27 mouse cellular contexts compared by ENCODE assay signal in the genomic region with DNA sequence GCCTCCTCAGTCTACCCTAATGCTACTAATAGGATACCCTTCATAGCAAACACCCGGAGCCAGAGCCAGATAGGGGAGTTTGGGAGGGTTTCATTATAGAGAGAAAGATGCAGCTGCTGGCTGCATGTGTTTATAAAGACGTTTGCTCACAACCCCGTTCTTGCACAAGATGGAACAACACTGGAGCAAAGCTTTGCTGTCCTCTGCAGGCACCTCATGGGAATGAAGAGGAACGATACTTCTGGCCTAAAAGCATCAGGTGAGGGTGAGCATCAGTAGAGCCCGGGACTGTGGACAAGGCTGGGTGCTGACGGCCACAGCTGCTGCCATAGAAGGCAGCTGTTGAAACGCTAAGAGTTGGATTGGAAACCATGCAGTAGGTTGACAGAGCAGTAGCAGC.
DNase-seq lines count a peak whose midpoint lies in the region; ATAC-seq and TF ChIP-seq lines count a peak whose summit lies in the region.
"Had no signal": no experiment of that assay in that cellular context is flagged by ENCODE, and none has a peak within 500 bp of the region (broad histone marks: within the 10 kb centered on the region; RNA-seq: fewer than 3 reads in every experiment).

No protein-coding gene starts in this region.

- H3K9me3 ChIP-seq in hindbrain, postnatal 0 days (ENCODE audit: low read length) = no peaks in the 10 kb centered on the region
- H3K9me3 ChIP-seq in hindbrain, embryonic 14.5 days (ENCODE audit: control insufficient read depth, low read length) = no peaks in the 10 kb centered on the region
- H3K9me3 ChIP-seq in liver, embryonic 14.5 days (ENCODE audit: control insufficient read depth, low read length) = no peaks in the 10 kb centered on the region
- H3K9me3 ChIP-seq in liver, embryonic 11.5 days (ENCODE audit: control insufficient read depth, low read length) = no peaks in the 10 kb centered on the region
- H3K9me3 ChIP-seq: forebrain, embryonic 13.5 days; hindbrain, embryonic 13.5 days; limb, embryonic 10.5 days; limb, embryonic 15.5 days; midbrain, embryonic 12.5 days; neural tube, embryonic 13.5 days had no signal

- WGBS in hindbrain, postnatal 0 days = 80% methylated on average over 7 of the region's 7 CpGs
- 78% methylated on average over 7 of the region's 7 CpGs for WGBS in hindbrain, embryonic 14.5 days
- 66% methylated on average over 7 of the region's 7 CpGs for WGBS in liver, embryonic 14.5 days (ENCODE audit: insufficient replicate concordance)
- WGBS in liver, embryonic 11.5 days = 75% methylated on average over 7 of the region's 7 CpGs

- no peak overlapping the region for H3K27ac ChIP-seq in hindbrain, postnatal 0 days
- H3K27ac ChIP-seq in hindbrain, embryonic 14.5 days = no peak overlapping the region
- H3K27ac ChIP-seq in liver, embryonic 14.5 days = no peak overlapping the region
- H3K27ac ChIP-seq in liver, embryonic 11.5 days (ENCODE audit: low read depth, low read length) = no peak overlapping the region
- H3K27ac ChIP-seq: forebrain, embryonic 13.5 days; hindbrain, embryonic 13.5 days; limb, embryonic 10.5 days; limb, embryonic 15.5 days; midbrain, embryonic 12.5 days; neural tube, embryonic 13.5 days had no signal

- no peaks in the 10 kb centered on the region for H3K4me1 ChIP-seq in hindbrain, postnatal 0 days (ENCODE audit: insufficient read depth, low read length)
- H3K4me1 ChIP-seq in hindbrain, embryonic 14.5 days (replicated peaks; ENCODE audit: control insufficient read depth, insufficient read depth, low read length) = 0 out of 2 replicates have a peak, but pooled peaks cover 4% of the 10 kb centered on the region
- peaks cover 0 to 24% of the 10 kb centered on the region in 2 experiments; a peak in 3 of 4 replicates for H3K4me1 ChIP-seq in liver, embryonic 14.5 days (replicated peaks; ENCODE audit: control insufficient read depth in 2 of 2, insufficient read depth in 2 of 2, low read length in 1 of 2)
- peaks cover 11% of the 10 kb centered on the region; the same call in 1 of the 2 replicates for H3K4me1 ChIP-seq in liver, embryonic 11.5 days (replicated peaks; ENCODE audit: control insufficient read depth, insufficient read depth, low read length)

- H3K4me2 ChIP-seq in hindbrain, postnatal 0 days (ENCODE audit: low read depth, low read length) = no peak overlapping the region
- H3K4me2 ChIP-seq in hindbrain, embryonic 14.5 days (replicated peaks) = no peak overlapping the region
- H3K4me2 ChIP-seq in liver, embryonic 14.5 days (ENCODE audit: low read depth) = no peak overlapping the region
- no peak overlapping the region for H3K4me2 ChIP-seq in liver, embryonic 11.5 days
- H3K4me2 ChIP-seq: forebrain, embryonic 13.5 days; hindbrain, embryonic 13.5 days; limb, embryonic 15.5 days; midbrain, embryonic 12.5 days; neural tube, embryonic 13.5 days had no signal

- 0 out of 2 replicates have a peak, but pooled peaks have one; percentile 6 for ATAC-seq in hindbrain, postnatal 0 days
- no peak for ATAC-seq in hindbrain, embryonic 14.5 days (ENCODE audit: low FRiP score)
- ATAC-seq in liver, embryonic 14.5 days (ENCODE audit: insufficient read depth) = no peak
- ATAC-seq in liver, embryonic 11.5 days (replicated peaks; ENCODE audit: low FRiP score) = no peak
- ATAC-seq: forebrain, embryonic 13.5 days; inflammation-experienced regulatory T-cells, adult 6 months had no signal

- DNase-seq in hindbrain, postnatal 0 days (ENCODE audit: low spot score) = no peak
- no peak for DNase-seq in hindbrain, embryonic 14.5 days (ENCODE audit: low spot score)
- no peak for DNase-seq in liver, embryonic 14.5 days (ENCODE audit: low read depth in 3 of 3, low spot score in 3 of 3)
- no peak for DNase-seq in liver, embryonic 11.5 days (ENCODE audit: low spot score)
- peak; percentile 32 for DNase-seq in MN1 (ENCODE audit: low spot score)
- DNase-seq in NIH3T3 (ENCODE audit: low read depth) = peak; percentile 22
- DNase-seq in gastrocnemius, postnatal 4 days (ENCODE audit: low spot score in 2 of 2) = no peak
- DNase-seq: adrenal gland, adult 8-10 months; B cell, adult 2 months; cerebellum, adult 8-10 months; cerebellum, postnatal 25 days; gastrocnemius, postnatal 25 days; heart, postnatal 4 days; kidney, adult 9 months; kidney, postnatal 36 days; layer of hippocampus, postnatal 36 days; lung, postnatal 14 days; right cerebral cortex, postnatal 4 days; thymus, adult 2 months; thymus, postnatal 4 days had no signal

- H3K36me3 ChIP-seq in hindbrain, postnatal 0 days (ENCODE audit: insufficient read depth, low read length) = peaks cover 3% of the 10 kb centered on the region; the same call in 1 of the 2 replicates
- H3K36me3 ChIP-seq in hindbrain, embryonic 14.5 days (replicated peaks; ENCODE audit: control insufficient read depth, insufficient read depth) = peaks cover 12% of the 10 kb centered on the region
- H3K36me3 ChIP-seq in liver, embryonic 14.5 days (replicated peaks; ENCODE audit: control insufficient read depth, insufficient read depth, low read depth) = no peaks in the 10 kb centered on the region
- H3K36me3 ChIP-seq in liver, embryonic 11.5 days (ENCODE audit: control insufficient read depth, insufficient read depth, low read length) = no peaks in the 10 kb centered on the region
- H3K36me3 ChIP-seq: limb, embryonic 10.5 days; limb, embryonic 15.5 days; midbrain, embryonic 12.5 days had no signal

- TF ChIP-seq CTCF in hindbrain, postnatal 0 days (IDR thresholded peaks at IDR 0.05; ENCODE audit: low read depth) = peak; percentile 37
- TF ChIP-seq CTCF in liver, embryonic 14.5 days (IDR thresholded peaks at IDR 0.05; ENCODE audit: low read depth) = peak; percentile 29; the same call in 1 of the 2 replicates

- H3K27me3 ChIP-seq in hindbrain, postnatal 0 days (ENCODE audit: insufficient read depth, low read length) = no peaks in the 10 kb centered on the region
- no peaks in the 10 kb centered on the region for H3K27me3 ChIP-seq in hindbrain, embryonic 14.5 days (ENCODE audit: control insufficient read depth, insufficient read depth, low read length)
- no peaks in the 10 kb centered on the region for H3K27me3 ChIP-seq in liver, embryonic 14.5 days (ENCODE audit: control insufficient read depth, insufficient read depth, low read length)
- H3K27me3 ChIP-seq in liver, embryonic 11.5 days (replicated peaks; ENCODE audit: control insufficient read depth, insufficient read depth, low read length) = no peaks in the 10 kb centered on the region
- H3K27me3 ChIP-seq: forebrain, embryonic 13.5 days; hindbrain, embryonic 13.5 days; limb, embryonic 15.5 days; midbrain, embryonic 12.5 days; neural tube, embryonic 13.5 days had no signal

- H3K9ac ChIP-seq in hindbrain, postnatal 0 days (replicated peaks; ENCODE audit: low read length) = no peak overlapping the region
- H3K9ac ChIP-seq in hindbrain, embryonic 14.5 days = no peak overlapping the region
- no peak overlapping the region for H3K9ac ChIP-seq in liver, embryonic 14.5 days (replicated peaks)
- H3K9ac ChIP-seq in liver, embryonic 11.5 days (ENCODE audit: low read depth, low read length) = no peak overlapping the region
- H3K9ac ChIP-seq: forebrain, embryonic 13.5 days; hindbrain, embryonic 13.5 days; limb, embryonic 15.5 days; midbrain, embryonic 12.5 days; neural tube, embryonic 13.5 days had no signal

- no peak for TF ChIP-seq EP300 in liver, embryonic 14.5 days (IDR thresholded peaks at IDR 0.05; ENCODE audit: low read depth)

- H3K4me3 ChIP-seq in hindbrain, postnatal 0 days (ENCODE audit: low read length) = no peak overlapping the region
- no peak overlapping the region for H3K4me3 ChIP-seq in hindbrain, embryonic 14.5 days (replicated peaks; ENCODE audit: low read length)
- H3K4me3 ChIP-seq in liver, embryonic 14.5 days (ENCODE audit: insufficient read depth in 1 of 2, low read depth in 2 of 2, low read length in 2 of 2) = no peak overlapping the region
- H3K4me3 ChIP-seq in liver, embryonic 11.5 days (ENCODE audit: low read depth, low read length) = no peak overlapping the region
- H3K4me3 ChIP-seq: forebrain, embryonic 13.5 days; hindbrain, embryonic 13.5 days; limb, embryonic 10.5 days; limb, embryonic 15.5 days; midbrain, embryonic 12.5 days; neural tube, embryonic 13.5 days had no signal

Comparison
In these comparisons a context has a peak if more than half of its experiments do, and no peak if none do; other contexts are left out.
1. DNase-seq: peak in MN1 (single experiment) and NIH3T3 (single experiment); none in hindbrain, postnatal 0 days (single experiment), hindbrain, embryonic 14.5 days (single experiment), liver, embryonic 14.5 days (0 of 3), liver, embryonic 11.5 days (single experiment) and gastrocnemius, postnatal 4 days (0 of 2).